Mouse (Mus musculus): Measurements from ENCODE around the gene Nek5.

DNA sequence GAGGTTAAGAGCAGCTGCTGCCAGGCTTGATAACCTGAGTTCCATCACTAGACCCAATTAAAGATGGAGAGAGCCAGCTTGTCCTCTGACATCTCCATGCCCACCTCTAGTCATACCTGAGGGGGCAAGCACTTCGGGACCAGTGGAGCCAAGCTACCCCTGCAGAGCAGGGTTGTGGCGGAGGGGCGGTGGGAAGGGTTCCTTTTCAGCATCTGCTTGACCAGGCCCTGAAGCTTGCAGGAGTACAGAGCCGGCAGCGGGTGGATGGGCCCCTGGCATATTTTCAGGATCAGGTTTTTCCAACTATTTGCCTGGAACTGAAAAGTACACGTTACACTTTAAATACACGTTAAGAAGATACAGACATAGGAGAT is 23.5 kb upstream of the Nek5 start:
- TF ChIP-seq CTCF (IDR thresholded peaks at IDR 0.05 in 2 of 3, conservative IDR thresholded peaks at IDR 0.05 in 1 of 3; ENCODE audit: control insufficient read depth in 1 of 3, insufficient read depth in 1 of 3, low read depth in 2 of 3, low read length in 3 of 3, poor library complexity in 1 of 3, severe bottlenecking in 1 of 3) (no peak), USF1 (IDR thresholded peaks at IDR 0.05; ENCODE audit: low read depth, low read length) (no peak), POLR2A (IDR thresholded peaks at IDR 0.05; ENCODE audit: control insufficient read depth in 1 of 2, insufficient read depth in 1 of 2, low read depth in 1 of 2, low read length in 2 of 2, poor library complexity in 1 of 2) (no peak), NRF1 (IDR thresholded peaks at IDR 0.05; ENCODE audit: insufficient read depth, low read depth, low read length, poor library complexity, severe bottlenecking) (no peak), ZMIZ1 (IDR thresholded peaks at IDR 0.05; ENCODE audit: low read depth, low read length) (no peak), EP300 (IDR thresholded peaks at IDR 0.05; ENCODE audit: low read depth in 1 of 2, low read length in 2 of 2) (no peak)

All from MEL (cell line).